Mouse (Mus musculus) hindbrain, embryonic 16.5 days (tissue): ENCODE measurements around the gene Dmd. TPM values are rescaled to one million over a fixed set of nuclear protein-coding genes. Genes with fewer than 3 reads are reported as not detected.

ENCODE experiments used
- ATAC-seq: fragments of 200-750 bp; cut with Nextera tagmentation; 2 replicates; pipeline ENCODE4 v1.8.0; 2017; ENCODE audit warnings: moderate TSS enrichment, moderate library complexity
- H3K27ac ChIP-seq: fragments of 300-500 bp; sonication (generic); 2 replicates; pipeline ENCODE4 v1.5.1; 2014; ENCODE audit warnings: low read depth, mild to moderate bottlenecking, control low read depth, low read length, moderate library complexity
- H3K27me3 ChIP-seq: fragments of 300-500 bp; sonication (generic); replicated peaks from 2 replicates; pipeline ENCODE4 v1.6.1; 2014; ENCODE audit warnings: low read length; ENCODE audit not compliant: control insufficient read depth, insufficient read depth
- H3K36me3 ChIP-seq: fragments of 300-500 bp; sonication (generic); 2 replicates; pipeline ENCODE4 v1.6.1; 2014; ENCODE audit warnings: mild to moderate bottlenecking, low read length, moderate library complexity, mixed read lengths; ENCODE audit not compliant: control insufficient read depth, insufficient read depth
- H3K4me1 ChIP-seq: fragments of 300-500 bp; sonication (generic); 2 replicates; pipeline ENCODE4 v1.6.1; 2014; ENCODE audit warnings: low read depth, low read length; ENCODE audit not compliant: control insufficient read depth, insufficient read depth
- H3K4me2 ChIP-seq: fragments of 300-500 bp; sonication (generic); 2 replicates; pipeline ENCODE4 v1.6.1; 2014; ENCODE audit warnings: mild to moderate bottlenecking, low read length, control low read depth, moderate library complexity
- H3K4me3 ChIP-seq: fragments of 300-500 bp; sonication (generic); 2 replicates; pipeline ENCODE4 v1.5.1; 2014; ENCODE audit warnings: mild to moderate bottlenecking, low read length, control low read depth, moderate library complexity
- H3K9ac ChIP-seq: fragments of 300-500 bp; sonication (generic); 2 replicates; pipeline ENCODE4 v1.6.1; 2014; ENCODE audit warnings: low read depth, mild to moderate bottlenecking, control low read depth, low read length, moderate library complexity
- H3K9me3 ChIP-seq: fragments of 300-500 bp; sonication (generic); 2 replicates; pipeline ENCODE4 v1.6.1; 2014; ENCODE audit warnings: mild to moderate bottlenecking, low read length, moderate library complexity; ENCODE audit not compliant: control insufficient read depth
- WGBS: fragments of 180-500 bp; shearing (Covaris S2); extraction: QIAGEN DNeasy Blood & Tissue Kit; methylation state at CpG from one replicate; pipeline ENCODE4 v1.1.7; 2014; 5-methylcytosine and 5-hydroxymethylcytosine counted together
- polyA plus RNA-seq: library from polyadenylated mRNA; unstranded; fragments of >200 nt; fragmentation: Nextera tagmentation; extraction: Ambion mirVana; gene quantifications from 2 replicates; pipeline ENCODE4 v1.2.1, GENCODE M21; 2015

Gene Dmd
- polyA plus RNA-seq, 1 experiment from 2014 or later, result 28.6 TPM

GRCm38 (mm10) chrX:84454473-84454872, 1505.8 kb downstream of the Dmd start:
- Histone ChIP-seq H3K9me3 (no peaks in the 10 kb centered on the region), H3K4me2 (no peak overlapping the region), H3K27me3 (no peaks in the 10 kb centered on the region), H3K27ac (no peak overlapping the region), H3K4me1 (no peaks in the 10 kb centered on the region), H3K4me3 (no peak overlapping the region), H3K9ac (no peak overlapping the region), H3K36me3 (no peaks in the 10 kb centered on the region)
- no peak for ATAC-seq
- 90% methylated on average over 1 of the region's 1 CpGs for WGBS

GRCm38 (mm10) chrX:84514650-84515366, 1566.1 kb downstream of the Dmd start:
- ATAC-seq, result peak; percentile 34
- WGBS, result 40% methylated on average over 3 of the region's 3 CpGs
- H3K4me1 ChIP-seq, result no peaks in the 10 kb centered on the region
- no peaks in the 10 kb centered on the region for H3K36me3 ChIP-seq
- H3K9me3 ChIP-seq, result no peaks in the 10 kb centered on the region
- H3K27me3 ChIP-seq, result no peaks in the 10 kb centered on the region
- no peak overlapping the region for H3K4me3 ChIP-seq
- H3K27ac ChIP-seq, result no peak overlapping the region
- H3K9ac ChIP-seq, result no peak overlapping the region
- no peak overlapping the region for H3K4me2 ChIP-seq

GRCm38 (mm10) chrX:84551995-84552394, 1603.3 kb downstream of the Dmd start:
- Histone ChIP-seq H3K9ac (no peak overlapping the region), H3K27me3 (no peaks in the 10 kb centered on the region), H3K4me3 (no peak overlapping the region), H3K4me1 (no peaks in the 10 kb centered on the region), H3K36me3 (no peaks in the 10 kb centered on the region), H3K9me3 (no peaks in the 10 kb centered on the region), H3K27ac (no peak overlapping the region), H3K4me2 (no peak overlapping the region)
- WGBS, result 73% methylated on average over 1 of the region's 1 CpGs
- ATAC-seq, result no peak

- Histone ChIP-seq H3K9me3 (no peaks in the 10 kb centered on the region), H3K9ac (no peak overlapping the region), H3K4me2 (no peak overlapping the region), H3K4me3 (no peak overlapping the region), H3K27me3 (no peaks in the 10 kb centered on the region), H3K27ac (no peak overlapping the region), H3K36me3 (no peaks in the 10 kb centered on the region), H3K4me1 (no peaks in the 10 kb centered on the region)
- 11% methylated on average over 1 of the region's 1 CpGs for WGBS
- ATAC-seq, result no peak
Observed at GRCm38 (mm10) chrX:84553441-84553840, 1604.8 kb downstream of the Dmd start.

- no peak for ATAC-seq
Observed at GRCm38 (mm10) chrX:84598476-84598875, 1649.8 kb downstream of the Dmd start.

GRCm38 (mm10) chrX:84640446-84640845, 1691.8 kb downstream of the Dmd start:
- no peak for ATAC-seq
- Histone ChIP-seq H3K4me3 (no peak overlapping the region), H3K36me3 (no peaks in the 10 kb centered on the region), H3K9me3 (no peaks in the 10 kb centered on the region), H3K9ac (no peak overlapping the region), H3K4me2 (no peak overlapping the region), H3K27me3 (no peaks in the 10 kb centered on the region), H3K27ac (no peak overlapping the region), H3K4me1 (no peaks in the 10 kb centered on the region)

More at GRCm38 (mm10) chrX:84598476-84598875, 1649.8 kb downstream of the Dmd start:
- no peaks in the 10 kb centered on the region for H3K4me1 ChIP-seq
- no peak overlapping the region for H3K9ac ChIP-seq
- no peaks in the 10 kb centered on the region for H3K36me3 ChIP-seq
- H3K9me3 ChIP-seq, result no peaks in the 10 kb centered on the region
- no peak overlapping the region for H3K4me2 ChIP-seq
- H3K27ac ChIP-seq, result no peak overlapping the region
- H3K27me3 ChIP-seq, result no peaks in the 10 kb centered on the region
- no peak overlapping the region for H3K4me3 ChIP-seq

- 19% methylated on average over 4 of the region's 4 CpGs for WGBS
- H3K9me3 ChIP-seq, result no peaks in the 10 kb centered on the region
Observed at GRCm38 (mm10) chrX:84747683-84748082, 1799.0 kb downstream of the Dmd start.

GRCm38 (mm10) chrX:84860012-84860647, 1911.5 kb downstream of the Dmd start:
- no peak overlapping the region for H3K4me3 ChIP-seq
- H3K36me3 ChIP-seq, result no peaks in the 10 kb centered on the region
- no peaks in the 10 kb centered on the region for H3K4me1 ChIP-seq
- H3K9me3 ChIP-seq, result no peaks in the 10 kb centered on the region
- H3K4me2 ChIP-seq, result no peak overlapping the region
- WGBS, result 25% methylated on average over 3 of the region's 3 CpGs
- H3K27ac ChIP-seq, result no peak overlapping the region
- H3K27me3 ChIP-seq, result no peaks in the 10 kb centered on the region
- H3K9ac ChIP-seq, result no peak overlapping the region
- peak; percentile 91 for ATAC-seq

More at GRCm38 (mm10) chrX:84747683-84748082, 1799.0 kb downstream of the Dmd start:
- Histone ChIP-seq H3K4me2 (no peak overlapping the region), H3K36me3 (no peaks in the 10 kb centered on the region), H3K4me3 (no peak overlapping the region), H3K27ac (no peak overlapping the region), H3K27me3 (no peaks in the 10 kb centered on the region), H3K4me1 (no peaks in the 10 kb centered on the region), H3K9ac (no peak overlapping the region)
- no peak for ATAC-seq

GRCm38 (mm10) chrX:84873090-84873489, 1924.4 kb downstream of the Dmd start:
- 74% methylated on average over 4 of the region's 4 CpGs for WGBS
- Histone ChIP-seq H3K4me3 (no peak overlapping the region), H3K36me3 (no peaks in the 10 kb centered on the region), H3K27me3 (no peaks in the 10 kb centered on the region; the same call in 1 of the 2 replicates), H3K27ac (no peak overlapping the region), H3K9ac (no peak overlapping the region), H3K4me2 (no peak overlapping the region), H3K9me3 (no peaks in the 10 kb centered on the region), H3K4me1 (no peaks in the 10 kb centered on the region)
- ATAC-seq, result no peak
